Mouse (Mus musculus) midbrain, postnatal 0 days (tissue): ENCODE measurements around the gene Psen1. TPM values are rescaled to one million over a fixed set of nuclear protein-coding genes. Genes with fewer than 3 reads are reported as not detected.

Source experiments
- ATAC-seq: fragments of 200-750 bp; cut with Nextera tagmentation; 2 replicates; pipeline ENCODE4 v1.8.0; 2017; ENCODE audit warnings: moderate number of reproducible peaks, mild to moderate bottlenecking, moderate TSS enrichment, moderate library complexity; ENCODE audit not compliant: low FRiP score
- DNase-seq: peaks from one replicate; pipeline ENCODE4 v3.0.0-alpha.2; 2015; ENCODE audit warnings: low spot score
- H3K27ac ChIP-seq: fragments of 300-500 bp; sonication (generic); 2 replicates; pipeline ENCODE4 v1.5.1; 2014; ENCODE audit warnings: low read depth, mild to moderate bottlenecking, low read length, mixed read lengths
- H3K27me3 ChIP-seq: fragments of 300-500 bp; sonication (generic); 2 replicates; pipeline ENCODE4 v1.6.1; 2014; ENCODE audit warnings: low read length, control low read depth, mixed read lengths; ENCODE audit not compliant: insufficient read depth
- H3K36me3 ChIP-seq: fragments of 300-500 bp; sonication (generic); 2 replicates; pipeline ENCODE4 v1.6.1; 2014; ENCODE audit warnings: low read length, control low read depth, mixed read lengths; ENCODE audit not compliant: insufficient read depth
- H3K4me1 ChIP-seq: fragments of 300-500 bp; sonication (generic); 2 replicates; pipeline ENCODE4 v1.6.1; 2014; ENCODE audit warnings: mild to moderate bottlenecking, control low read depth, antibody characterized with exemption, low read length, mixed read lengths; ENCODE audit not compliant: insufficient read depth
- H3K4me2 ChIP-seq: fragments of 300-500 bp; sonication (generic); 2 replicates; pipeline ENCODE4 v1.6.1; 2014; ENCODE audit warnings: low read depth, mild to moderate bottlenecking, low read length, mixed read lengths; ENCODE audit not compliant: poor library complexity, severe bottlenecking
- H3K4me3 ChIP-seq: fragments of 300-500 bp; sonication (generic); 2 replicates; pipeline ENCODE4 v1.5.1; 2014; ENCODE audit warnings: low read depth, mild to moderate bottlenecking, low read length, moderate library complexity
- H3K9ac ChIP-seq: fragments of 300-500 bp; sonication (generic); replicated peaks from 2 replicates; pipeline ENCODE4 v1.6.1; 2014; ENCODE audit warnings: mild to moderate bottlenecking, low read length, moderate library complexity, mixed read lengths; ENCODE audit not compliant: poor library complexity, severe bottlenecking
- H3K9me3 ChIP-seq: fragments of 300-500 bp; sonication (generic); 2 replicates; pipeline ENCODE4 v1.6.1; 2016; ENCODE audit warnings: low read length, control low read depth
- CTCF ChIP-seq: IDR thresholded peaks from 2 replicates; pipeline ENCODE4 v1.5.1; 2016; ENCODE audit warnings: antibody characterized with exemption, mild to moderate bottlenecking
- WGBS: fragments of 180-500 bp; shearing (Covaris S2); extraction: QIAGEN DNeasy Blood & Tissue Kit; methylation state at CpG from one replicate; pipeline ENCODE4 v1.1.7; 2014; 5-methylcytosine and 5-hydroxymethylcytosine counted together
- polyA plus RNA-seq: library from polyadenylated mRNA; unstranded; fragments of >200 nt; fragmentation: Nextera tagmentation; extraction: Ambion mirVana; gene quantifications from 2 replicates; pipeline ENCODE4 v1.2.1, GENCODE M21; 2015
- total RNA-seq: library from RNA; depleted of rRNA; stranded (reverse); fragments of >200 nt; gene quantifications from 2 replicates; pipeline ENCODE4 v1.2.3, GENCODE M21; 2014

Psen1 gene
- total and polyA plus RNA-seq, 2 experiments from 2014 or later, result 57.1 to 64.6 TPM

GRCm38 (mm10) chr12:83686575-83687350 is 1.2 kb upstream of the Psen1 start:
- no peak overlapping the region for H3K9ac ChIP-seq
- TF ChIP-seq CTCF, result 0 out of 2 replicates have a peak, but pooled peaks have one; percentile 16
- WGBS, result 94% methylated on average over 9 of the region's 9 CpGs
- no peak for ATAC-seq
- H3K4me1 ChIP-seq, result no peaks in the 10 kb centered on the region
- H3K27ac ChIP-seq, result 0 out of 2 replicates have a peak overlapping the region, but pooled peaks have one; percentile 93
- no peaks in the 10 kb centered on the region for H3K9me3 ChIP-seq
- H3K4me2 ChIP-seq, result no peak overlapping the region
- no peaks in the 10 kb centered on the region for H3K27me3 ChIP-seq
- H3K4me3 ChIP-seq, result no peak overlapping the region
- no peak for DNase-seq
- peaks cover 10% of the 10 kb centered on the region; the same call in 1 of the 2 replicates for H3K36me3 ChIP-seq

GRCm38 (mm10) chr12:83688316-83689086 is 549 bp downstream of the Psen1 start:
- Histone ChIP-seq H3K4me1 (no peaks in the 10 kb centered on the region), H3K4me2 (peak overlapping the region; percentile 80), H3K27me3 (no peaks in the 10 kb centered on the region), H3K4me3 (peak overlapping the region; percentile 97), H3K9ac (peak overlapping the region; percentile 91), H3K36me3 (peaks cover 3% of the 10 kb centered on the region; the same call in 1 of the 2 replicates), H3K9me3 (no peaks in the 10 kb centered on the region), H3K27ac (peak overlapping the region; percentile 93)
- ATAC-seq (peak; percentile 68), DNase-seq (peak; percentile 52)
- TF ChIP-seq CTCF, result no peak
- WGBS, result under 1% methylated on average over 46 of the region's 49 CpGs

DNA sequence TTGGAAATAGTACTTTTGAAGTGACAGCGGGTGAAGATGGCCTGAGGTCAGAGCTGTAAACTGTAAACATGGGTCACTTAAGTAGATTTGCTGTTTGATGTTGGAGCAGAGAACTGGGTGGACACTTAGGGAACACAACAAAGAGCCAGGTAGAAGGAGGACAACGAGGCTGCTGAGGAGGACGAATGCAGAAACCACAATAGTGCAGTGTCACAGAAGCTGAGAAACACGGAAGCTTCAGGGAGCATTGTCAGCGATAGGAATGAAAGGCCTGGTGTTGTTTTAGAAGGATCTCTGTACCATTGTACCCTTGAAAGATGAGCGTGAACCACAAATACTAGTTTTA is 1.1 kb downstream of the Psen1 start:
- peak overlapping the region; percentile 80 for H3K4me2 ChIP-seq
- peak overlapping the region; percentile 91 for H3K9ac ChIP-seq
- H3K9me3 ChIP-seq, result no peaks in the 10 kb centered on the region
- peak overlapping the region; percentile 97 for H3K4me3 ChIP-seq
- H3K4me1 ChIP-seq, result no peaks in the 10 kb centered on the region
- peak overlapping the region; percentile 93; the same call in 1 of the 2 replicates for H3K27ac ChIP-seq
- 31% methylated on average over 6 of the region's 6 CpGs for WGBS
- no peaks in the 10 kb centered on the region for H3K27me3 ChIP-seq
- no peaks in the 10 kb centered on the region for H3K36me3 ChIP-seq
- DNase-seq (no peak), ATAC-seq (no peak)
- no peak for TF ChIP-seq CTCF

GRCm38 (mm10) chr12:83694011-83694410 is 6.1 kb downstream of the Psen1 start:
- H3K9me3 ChIP-seq, result no peaks in the 10 kb centered on the region
- no peaks in the 10 kb centered on the region for H3K27me3 ChIP-seq
- TF ChIP-seq CTCF, result no peak
- no peak overlapping the region for H3K4me2 ChIP-seq
- ATAC-seq, result no peak
- H3K4me3 ChIP-seq, result no peak overlapping the region
- no peak for DNase-seq
- H3K27ac ChIP-seq, result no peak overlapping the region
- no peak overlapping the region for H3K9ac ChIP-seq
- no peaks in the 10 kb centered on the region for H3K4me1 ChIP-seq
- H3K36me3 ChIP-seq, result no peaks in the 10 kb centered on the region
- WGBS, result 94% methylated on average over 5 of the region's 5 CpGs

DNA sequence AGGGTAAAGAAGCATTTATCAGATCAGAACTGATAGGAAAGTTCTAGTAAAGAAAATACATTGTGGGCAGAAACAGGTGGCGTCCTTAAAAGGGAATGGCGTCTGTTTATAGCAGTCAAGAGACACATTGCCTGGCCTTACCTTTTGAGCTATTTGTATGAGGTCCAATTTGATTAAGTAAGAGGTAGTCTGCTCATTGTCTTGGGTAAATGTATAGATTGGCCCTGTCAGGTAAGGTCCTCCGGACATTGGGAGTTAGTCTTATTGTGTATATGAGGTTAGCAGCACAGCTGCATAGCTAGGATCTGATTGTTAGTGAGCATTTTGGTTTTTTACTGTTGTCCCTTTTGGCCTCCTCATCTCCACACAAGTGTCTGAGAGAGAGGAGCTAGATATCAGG is 6.7 kb downstream of the Psen1 start:
- no peak overlapping the region for H3K4me2 ChIP-seq
- no peak overlapping the region for H3K27ac ChIP-seq
- no peak overlapping the region for H3K4me3 ChIP-seq
- no peak for TF ChIP-seq CTCF
- ATAC-seq, result no peak
- H3K36me3 ChIP-seq, result peaks cover 4% of the 10 kb centered on the region; the same call in 1 of the 2 replicates
- no peaks in the 10 kb centered on the region for H3K9me3 ChIP-seq
- DNase-seq, result no peak
- 92% methylated on average over 3 of the region's 3 CpGs for WGBS
- no peak overlapping the region for H3K9ac ChIP-seq
- H3K4me1 ChIP-seq, result no peaks in the 10 kb centered on the region
- H3K27me3 ChIP-seq, result no peaks in the 10 kb centered on the region

GRCm38 (mm10) chr12:83698637-83699036 is 10.7 kb downstream of the Psen1 start:
- no peak for ATAC-seq
- H3K36me3 ChIP-seq, result peaks cover 10% of the 10 kb centered on the region; the same call in 1 of the 2 replicates

More at GRCm38 (mm10) chr12:83698637-83699036, 10.7 kb downstream of the Psen1 start:
- WGBS, result 85% methylated on average over 4 of the region's 4 CpGs
- TF ChIP-seq CTCF, result no peak
- H3K4me2 ChIP-seq, result no peak overlapping the region
- no peaks in the 10 kb centered on the region for H3K27me3 ChIP-seq
- H3K9ac ChIP-seq, result no peak overlapping the region
- no peaks in the 10 kb centered on the region for H3K4me1 ChIP-seq
- DNase-seq, result no peak
- H3K9me3 ChIP-seq, result no peaks in the 10 kb centered on the region
- no peak overlapping the region for H3K4me3 ChIP-seq
- H3K27ac ChIP-seq, result no peak overlapping the region
